Mouse (Mus musculus): ENCODE results near the gene Car8. TPM values are rescaled to one million over a fixed set of nuclear protein-coding genes. Genes with fewer than 3 reads are reported as not detected.

Car8 gene
- total and polyA plus RNA-seq, 3 experiments, result 0.31 TPM; not detected in 1

- Histone ChIP-seq H3K79me2 (ENCODE audit: control insufficient read depth, insufficient read depth, low read length, poor library complexity) (no peaks in the 10 kb centered on the region), H3K4me1 (ENCODE audit: control insufficient read depth in 1 of 2, insufficient read depth in 2 of 2, low read length in 2 of 2) (no peaks in the 10 kb centered on the region), H3K27ac (ENCODE audit: control insufficient read depth, low read depth, low read length) (no peak overlapping the region), H3K4me3 (ENCODE audit: control insufficient read depth in 1 of 2, insufficient read depth in 1 of 2, low read depth in 2 of 2, low read length in 2 of 2) (no peak overlapping the region), H3K9me3 (replicated peaks; ENCODE audit: insufficient read depth, low read length) (no peaks in the 10 kb centered on the region), H3K36me3 (ENCODE audit: control insufficient read depth in 1 of 2, insufficient read depth in 2 of 2, low read length in 2 of 2) (no peaks in the 10 kb centered on the region), H3K9ac (ENCODE audit: control insufficient read depth, low read depth, low read length, poor library complexity, severe bottlenecking) (no peak overlapping the region), H3K27me3 (ENCODE audit: control insufficient read depth in 1 of 2, insufficient read depth in 2 of 2, low read length in 2 of 2) (no peaks in the 10 kb centered on the region)
- TF ChIP-seq ZC3H11A (IDR thresholded peaks at IDR 0.05; ENCODE audit: low read depth, low read length) (no peak), RCOR1 (IDR thresholded peaks at IDR 0.05; ENCODE audit: low read depth, low read length) (no peak), GABPA (IDR thresholded peaks at IDR 0.05; ENCODE audit: low read depth, low read length) (no peak), NRF1 (IDR thresholded peaks at IDR 0.05; ENCODE audit: insufficient read depth, low read depth, low read length, poor library complexity, severe bottlenecking) (no peak), UBTF (IDR thresholded peaks at IDR 0.05; ENCODE audit: borderline replicate concordance, insufficient read depth, low read depth, low read length) (no peak), MAX (IDR thresholded peaks at IDR 0.05; ENCODE audit: low read length) (no peak), MYB (IDR thresholded peaks at IDR 0.05; ENCODE audit: low read depth, low read length) (no peak), CHD2 (IDR thresholded peaks at IDR 0.05; ENCODE audit: low read length) (no peak), ZMIZ1 (IDR thresholded peaks at IDR 0.05; ENCODE audit: low read depth, low read length) (no peak), MAFK (IDR thresholded peaks at IDR 0.05; ENCODE audit: borderline replicate concordance, low read depth, low read length) (no peak), ETS1 (IDR thresholded peaks at IDR 0.05; ENCODE audit: low read depth, low read length) (no peak), GATA1 (IDR thresholded peaks at IDR 0.05; ENCODE audit: low read depth, low read length) (no peak), MEF2A (IDR thresholded peaks at IDR 0.05; ENCODE audit: extremely low read depth, insufficient replicate concordance, low read depth, low read length, poor library complexity, severe bottlenecking) (no peak), EP300 (IDR thresholded peaks at IDR 0.05; ENCODE audit: low read depth in 1 of 2, low read length in 2 of 2) (no peak), TCF12 (IDR thresholded peaks at IDR 0.05; ENCODE audit: low read depth, low read length) (no peak), POLR2AphosphoS2 (IDR thresholded peaks at IDR 0.05; ENCODE audit: low read length) (no peak), CHD1 (IDR thresholded peaks at IDR 0.05; ENCODE audit: low read depth, low read length) (no peak)
- DNase-seq (ENCODE audit: low read depth, low spot score), result no peak
Measured at GRCm38 (mm10) chr4:8245495-8246063, 6.7 kb upstream of the Car8 start.

- DNase-seq (ENCODE audit: low read depth, low spot score), result no peak
- Histone ChIP-seq H3K36me3 (ENCODE audit: control insufficient read depth in 1 of 2, insufficient read depth in 2 of 2, low read length in 2 of 2) (no peaks in the 10 kb centered on the region), H3K4me3 (ENCODE audit: control insufficient read depth in 1 of 2, insufficient read depth in 1 of 2, low read depth in 2 of 2, low read length in 2 of 2) (no peak overlapping the region), H3K9ac (ENCODE audit: control insufficient read depth, low read depth, low read length, poor library complexity, severe bottlenecking) (no peak overlapping the region), H3K27ac (ENCODE audit: control insufficient read depth, low read depth, low read length) (no peak overlapping the region), H3K9me3 (replicated peaks; ENCODE audit: insufficient read depth, low read length) (no peaks in the 10 kb centered on the region), H3K27me3 (ENCODE audit: control insufficient read depth in 1 of 2, insufficient read depth in 2 of 2, low read length in 2 of 2) (no peaks in the 10 kb centered on the region), H3K79me2 (ENCODE audit: control insufficient read depth, insufficient read depth, low read length, poor library complexity) (no peaks in the 10 kb centered on the region), H3K4me1 (ENCODE audit: control insufficient read depth in 1 of 2, insufficient read depth in 2 of 2, low read length in 2 of 2) (no peaks in the 10 kb centered on the region)
- no peak for TF ChIP-seq ZC3H11A (IDR thresholded peaks at IDR 0.05; ENCODE audit: low read depth, low read length)
- no peak for TF ChIP-seq POLR2A (IDR thresholded peaks at IDR 0.05; ENCODE audit: control insufficient read depth in 1 of 2, insufficient read depth in 1 of 2, low read depth in 1 of 2, low read length in 2 of 2, poor library complexity in 1 of 2)
- no peak for TF ChIP-seq MYB (IDR thresholded peaks at IDR 0.05; ENCODE audit: low read depth, low read length)
- no peak for TF ChIP-seq GABPA (IDR thresholded peaks at IDR 0.05; ENCODE audit: low read depth, low read length)
- TF ChIP-seq SIN3A (IDR thresholded peaks at IDR 0.05; ENCODE audit: low read length), result no peak
- no peak for TF ChIP-seq USF2 (IDR thresholded peaks at IDR 0.05; ENCODE audit: borderline replicate concordance in 1 of 2, insufficient read depth in 1 of 2, low read depth in 1 of 2, low read length in 2 of 2)
- no peak for TF ChIP-seq ZMIZ1 (IDR thresholded peaks at IDR 0.05; ENCODE audit: low read depth, low read length)
- no peak for TF ChIP-seq NRF1 (IDR thresholded peaks at IDR 0.05; ENCODE audit: insufficient read depth, low read depth, low read length, poor library complexity, severe bottlenecking)
- TF ChIP-seq POLR2AphosphoS5 (IDR thresholded peaks at IDR 0.05; ENCODE audit: borderline replicate concordance, low read depth, low read length), result no peak
- TF ChIP-seq RAD21 (IDR thresholded peaks at IDR 0.05; ENCODE audit: low read depth, low read length), result no peak
Measured at GRCm38 (mm10) chr4:8245062-8245461, 6.2 kb upstream of the Car8 start.

Data from MEL (cell line).